Mouse (Mus musculus): ENCODE results near the gene Prpf8.

- TF ChIP-seq CTCF (IDR thresholded peaks at IDR 0.05; ENCODE audit: borderline replicate concordance, insufficient read depth, low read depth, low read length) (no peak), POLR2A (IDR thresholded peaks at IDR 0.05; ENCODE audit: borderline replicate concordance, insufficient read depth, low read length) (no peak)
Observed at GRCm38 (mm10) chr11:75468410-75468809, 18.2 kb upstream of the Prpf8 start.
